Comparison of ENCODE assay signal across 30 mouse cellular contexts in the genomic region with DNA sequence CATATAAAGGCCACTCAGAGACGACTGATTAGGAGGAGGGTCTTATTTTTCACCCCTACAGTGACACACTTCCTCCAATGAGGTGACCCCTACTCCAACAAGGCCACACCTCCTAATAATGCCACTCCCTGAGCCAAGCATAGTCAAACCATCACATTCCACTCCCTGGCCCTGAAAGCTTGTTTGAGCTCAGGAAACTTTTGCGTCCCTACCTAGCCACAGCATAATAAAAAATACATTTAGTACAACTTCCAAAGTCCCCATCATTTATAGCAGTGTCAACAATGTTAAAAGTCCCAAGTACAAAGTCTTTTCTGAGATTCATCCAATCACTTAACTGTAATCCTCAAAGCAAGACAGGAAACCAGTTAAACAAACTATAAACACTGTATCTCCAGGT.
"Had no signal": no experiment of that assay in that cellular context is flagged by ENCODE, and none has a peak within 500 bp of the region (broad histone marks: within the 10 kb centered on the region; RNA-seq: fewer than 3 reads in every experiment).

No protein-coding gene starts in this region.

- H3K36me3 ChIP-seq: limb, embryonic 10.5 days; limb, embryonic 12.5 days; limb, embryonic 13.5 days; limb, embryonic 15.5 days; liver, embryonic 12.5 days; liver, embryonic 13.5 days; liver, embryonic 15.5 days; lung, embryonic 15.5 days; midbrain, embryonic 10.5 days; midbrain, embryonic 12.5 days; midbrain, embryonic 13.5 days; midbrain, embryonic 15.5 days had no signal

- H3K4me3 ChIP-seq: limb, embryonic 10.5 days; limb, embryonic 12.5 days; limb, embryonic 13.5 days; limb, embryonic 15.5 days; liver, embryonic 12.5 days; liver, embryonic 13.5 days; liver, embryonic 15.5 days; lung, embryonic 15.5 days; megakaryocyte, embryonic 14.5 days; midbrain, embryonic 10.5 days; midbrain, embryonic 12.5 days; midbrain, embryonic 13.5 days; midbrain, embryonic 15.5 days; myocyte had no signal

- H3K27me3 ChIP-seq: limb, embryonic 12.5 days; limb, embryonic 13.5 days; limb, embryonic 15.5 days; liver, embryonic 12.5 days; liver, embryonic 13.5 days; liver, embryonic 15.5 days; lung, embryonic 15.5 days; megakaryocyte, embryonic 14.5 days; midbrain, embryonic 12.5 days; midbrain, embryonic 13.5 days; midbrain, embryonic 15.5 days had no signal

- H3K9me3 ChIP-seq: limb, embryonic 10.5 days; limb, embryonic 12.5 days; limb, embryonic 13.5 days; limb, embryonic 15.5 days; liver, embryonic 12.5 days; liver, embryonic 13.5 days; liver, embryonic 15.5 days; lung, embryonic 15.5 days; megakaryocyte, embryonic 14.5 days; midbrain, embryonic 10.5 days; midbrain, embryonic 12.5 days; midbrain, embryonic 13.5 days; midbrain, embryonic 15.5 days had no signal

- H3K9ac ChIP-seq: limb, embryonic 12.5 days; limb, embryonic 13.5 days; limb, embryonic 15.5 days; liver, embryonic 12.5 days; liver, embryonic 13.5 days; liver, embryonic 14.5 days; liver, embryonic 15.5 days; liver, postnatal 0 days; lung, embryonic 14.5 days; lung, embryonic 15.5 days; midbrain, embryonic 12.5 days; midbrain, embryonic 13.5 days; midbrain, embryonic 15.5 days had no signal

- H3K4me1 ChIP-seq: limb, embryonic 10.5 days; limb, embryonic 12.5 days; limb, embryonic 13.5 days; limb, embryonic 15.5 days; liver, embryonic 12.5 days; liver, embryonic 13.5 days; liver, embryonic 15.5 days; lung, embryonic 15.5 days; megakaryocyte, embryonic 14.5 days; midbrain, embryonic 10.5 days; midbrain, embryonic 12.5 days; midbrain, embryonic 13.5 days; midbrain, embryonic 15.5 days had no signal

- ATAC-seq: liver, embryonic 12.5 days; liver, postnatal 0 days; lung, postnatal 0 days; midbrain, embryonic 13.5 days; midbrain, embryonic 15.5 days; midbrain, embryonic 16.5 days had no signal

- H3K27ac ChIP-seq: limb, embryonic 10.5 days; limb, embryonic 12.5 days; limb, embryonic 13.5 days; limb, embryonic 15.5 days; liver, embryonic 12.5 days; liver, embryonic 13.5 days; liver, embryonic 14.5 days; liver, embryonic 15.5 days; lung, embryonic 15.5 days; macrophage; midbrain, embryonic 10.5 days; midbrain, embryonic 12.5 days; midbrain, embryonic 13.5 days; midbrain, embryonic 15.5 days had no signal

- DNase-seq: left cerebral cortex, postnatal 4 days; liver; liver, embryonic 13.5 days; liver, postnatal 0 days; lung, adult 18-20 months; lung, adult 2 months; lung, embryonic 14.5 days; lung, postnatal 10 days; lung, postnatal 14 days; lung, postnatal 36 days; lung, postnatal 4 days; midbrain, embryonic 14.5 days had no signal

- H3K4me2 ChIP-seq: limb, embryonic 12.5 days; limb, embryonic 13.5 days; limb, embryonic 15.5 days; liver, embryonic 11.5 days; liver, embryonic 12.5 days; liver, embryonic 13.5 days; liver, embryonic 15.5 days; lung, embryonic 14.5 days; lung, embryonic 15.5 days; midbrain, embryonic 12.5 days; midbrain, embryonic 13.5 days; midbrain, embryonic 15.5 days had no signal
